Mouse (Mus musculus) midbrain, postnatal 0 days (tissue): ENCODE data around the gene Cpm. TPM values are rescaled to one million over a fixed set of nuclear protein-coding genes. Genes with fewer than 3 reads are reported as not detected.

Experiments
- ATAC-seq: fragments of 200-750 bp; cut with Nextera tagmentation; 2 replicates; pipeline ENCODE4 v1.8.0; 2017; ENCODE audit warnings: moderate number of reproducible peaks, mild to moderate bottlenecking, moderate TSS enrichment, moderate library complexity; ENCODE audit not compliant: low FRiP score
- DNase-seq: peaks from one replicate; pipeline ENCODE4 v3.0.0-alpha.2; 2015; ENCODE audit warnings: low spot score
- H3K27ac ChIP-seq: fragments of 300-500 bp; sonication (generic); 2 replicates; pipeline ENCODE4 v1.5.1; 2014; ENCODE audit warnings: low read depth, mild to moderate bottlenecking, low read length, mixed read lengths
- H3K27me3 ChIP-seq: fragments of 300-500 bp; sonication (generic); 2 replicates; pipeline ENCODE4 v1.6.1; 2014; ENCODE audit warnings: low read length, control low read depth, mixed read lengths; ENCODE audit not compliant: insufficient read depth
- H3K36me3 ChIP-seq: fragments of 300-500 bp; sonication (generic); 2 replicates; pipeline ENCODE4 v1.6.1; 2014; ENCODE audit warnings: low read length, control low read depth, mixed read lengths; ENCODE audit not compliant: insufficient read depth
- H3K4me1 ChIP-seq: fragments of 300-500 bp; sonication (generic); 2 replicates; pipeline ENCODE4 v1.6.1; 2014; ENCODE audit warnings: mild to moderate bottlenecking, control low read depth, antibody characterized with exemption, low read length, mixed read lengths; ENCODE audit not compliant: insufficient read depth
- H3K4me2 ChIP-seq: fragments of 300-500 bp; sonication (generic); 2 replicates; pipeline ENCODE4 v1.6.1; 2014; ENCODE audit warnings: low read depth, mild to moderate bottlenecking, low read length, mixed read lengths; ENCODE audit not compliant: poor library complexity, severe bottlenecking
- H3K4me3 ChIP-seq: fragments of 300-500 bp; sonication (generic); 2 replicates; pipeline ENCODE4 v1.5.1; 2014; ENCODE audit warnings: low read depth, mild to moderate bottlenecking, low read length, moderate library complexity
- H3K9ac ChIP-seq: fragments of 300-500 bp; sonication (generic); replicated peaks from 2 replicates; pipeline ENCODE4 v1.6.1; 2014; ENCODE audit warnings: mild to moderate bottlenecking, low read length, moderate library complexity, mixed read lengths; ENCODE audit not compliant: poor library complexity, severe bottlenecking
- H3K9me3 ChIP-seq: fragments of 300-500 bp; sonication (generic); 2 replicates; pipeline ENCODE4 v1.6.1; 2016; ENCODE audit warnings: low read length, control low read depth
- CTCF ChIP-seq: IDR thresholded peaks from 2 replicates; pipeline ENCODE4 v1.5.1; 2016; ENCODE audit warnings: antibody characterized with exemption, mild to moderate bottlenecking
- WGBS: fragments of 180-500 bp; shearing (Covaris S2); extraction: QIAGEN DNeasy Blood & Tissue Kit; methylation state at CpG from one replicate; pipeline ENCODE4 v1.1.7; 2014; 5-methylcytosine and 5-hydroxymethylcytosine counted together
- polyA plus RNA-seq: library from polyadenylated mRNA; unstranded; fragments of >200 nt; fragmentation: Nextera tagmentation; extraction: Ambion mirVana; gene quantifications from 2 replicates; pipeline ENCODE4 v1.2.1, GENCODE M21; 2015
- total RNA-seq: library from RNA; depleted of rRNA; stranded (reverse); fragments of >200 nt; gene quantifications from 2 replicates; pipeline ENCODE4 v1.2.3, GENCODE M21; 2014

Gene Cpm
- total and polyA plus RNA-seq, 2 experiments from 2014 or later = 3.9 to 7.9 TPM

GRCm38 (mm10) chr10:117608988-117609809 lies 20.1 kb upstream of the Cpm start:
- Histone ChIP-seq H3K27me3 (no peaks in the 10 kb centered on the region), H3K27ac (no peak overlapping the region), H3K9ac (no peak overlapping the region), H3K4me1 (no peaks in the 10 kb centered on the region), H3K36me3 (no peaks in the 10 kb centered on the region), H3K4me2 (no peak overlapping the region), H3K9me3 (no peaks in the 10 kb centered on the region), H3K4me3 (no peak overlapping the region)
- 88% methylated on average over 7 of the region's 7 CpGs for WGBS
- DNase-seq (no peak), ATAC-seq (no peak)
- TF ChIP-seq CTCF = no peak

GRCm38 (mm10) chr10:117609810-117610090 lies 19.6 kb upstream of the Cpm start:
- Histone ChIP-seq H3K9ac (no peak overlapping the region), H3K27me3 (no peaks in the 10 kb centered on the region), H3K27ac (no peak overlapping the region), H3K9me3 (no peaks in the 10 kb centered on the region), H3K4me2 (no peak overlapping the region), H3K4me3 (no peak overlapping the region), H3K4me1 (no peaks in the 10 kb centered on the region), H3K36me3 (no peaks in the 10 kb centered on the region)
- no peak for TF ChIP-seq CTCF
- ATAC-seq (no peak), DNase-seq (no peak)
- 92% methylated on average over 6 of the region's 6 CpGs for WGBS

GRCm38 (mm10) chr10:117610160-117610764 lies 19.0 kb upstream of the Cpm start:
- no peaks in the 10 kb centered on the region for H3K9me3 ChIP-seq
- H3K36me3 ChIP-seq = no peaks in the 10 kb centered on the region
- WGBS = 95% methylated on average over 5 of the region's 5 CpGs
- no peaks in the 10 kb centered on the region for H3K4me1 ChIP-seq
- DNase-seq (no peak), ATAC-seq (no peak)
- TF ChIP-seq CTCF = no peak
- no peak overlapping the region for H3K4me2 ChIP-seq
- H3K9ac ChIP-seq = no peak overlapping the region
- no peaks in the 10 kb centered on the region for H3K27me3 ChIP-seq
- no peak overlapping the region for H3K27ac ChIP-seq
- H3K4me3 ChIP-seq = no peak overlapping the region

GRCm38 (mm10) chr10:117610794-117611384 lies 18.4 kb upstream of the Cpm start:
- no peak overlapping the region for H3K9ac ChIP-seq
- DNase-seq (no peak), ATAC-seq (no peak)
- no peaks in the 10 kb centered on the region for H3K36me3 ChIP-seq
- no peaks in the 10 kb centered on the region for H3K9me3 ChIP-seq
- no peaks in the 10 kb centered on the region for H3K4me1 ChIP-seq
- TF ChIP-seq CTCF = no peak
- WGBS = 83% methylated on average over 2 of the region's 2 CpGs
- H3K4me3 ChIP-seq = no peak overlapping the region
- H3K4me2 ChIP-seq = no peak overlapping the region
- no peaks in the 10 kb centered on the region for H3K27me3 ChIP-seq
- no peak overlapping the region for H3K27ac ChIP-seq

DNA sequence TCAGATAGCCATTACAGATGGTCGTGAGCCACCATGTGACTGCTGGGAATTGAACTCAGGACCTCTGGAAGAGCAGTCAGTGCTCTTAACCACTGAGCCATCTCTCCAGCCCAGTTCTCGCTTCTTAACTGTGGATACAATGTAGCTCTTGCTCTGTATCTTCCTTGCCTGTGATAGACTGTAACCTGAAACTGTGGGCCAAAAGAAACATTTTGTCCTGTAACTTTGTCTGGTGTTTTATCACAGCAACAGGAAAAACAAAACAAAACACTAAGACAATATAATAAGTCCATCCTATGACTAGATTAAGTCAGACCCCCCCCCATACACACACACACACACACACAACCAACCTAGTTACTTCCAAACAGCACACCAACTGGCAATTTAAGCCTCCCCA lies 17.8 kb upstream of the Cpm start:
- no peak overlapping the region for H3K4me2 ChIP-seq
- DNase-seq (no peak), ATAC-seq (no peak)
- H3K36me3 ChIP-seq = no peaks in the 10 kb centered on the region
- 93% methylated on average over 2 of the region's 2 CpGs for WGBS
- no peaks in the 10 kb centered on the region for H3K27me3 ChIP-seq
- no peaks in the 10 kb centered on the region for H3K9me3 ChIP-seq
- no peak overlapping the region for H3K9ac ChIP-seq
- H3K4me1 ChIP-seq = no peaks in the 10 kb centered on the region
- no peak for TF ChIP-seq CTCF
- H3K27ac ChIP-seq = no peak overlapping the region
- H3K4me3 ChIP-seq = no peak overlapping the region

- Histone ChIP-seq H3K9ac (no peak overlapping the region), H3K4me2 (no peak overlapping the region), H3K4me1 (no peaks in the 10 kb centered on the region), H3K9me3 (no peaks in the 10 kb centered on the region), H3K27me3 (no peaks in the 10 kb centered on the region), H3K27ac (no peak overlapping the region), H3K36me3 (no peaks in the 10 kb centered on the region), H3K4me3 (no peak overlapping the region)
- DNase-seq (no peak), ATAC-seq (no peak)
- WGBS = 66% methylated on average over 2 of the region's 2 CpGs
- no peak for TF ChIP-seq CTCF
These were observed 17.3 kb upstream of the Cpm start for GRCm38 (mm10) chr10:117611976-117612375.
